Mouse (Mus musculus) myocyte (in vitro differentiated cells): ENCODE results near the gene 3110082I17Rik.

Source experiments
- CEBPB ChIP-seq: IDR thresholded peaks from 2 replicates; pipeline ENCODE4 v1.6.1; 2011; ENCODE audit warnings: mild to moderate bottlenecking, moderate library complexity; ENCODE audit not compliant: poor library complexity, insufficient read depth, severe bottlenecking
- MYOD1 ChIP-seq, 3 experiments: IDR thresholded peaks; one replicate each; pipeline ENCODE4 v1.6.1; 2011; ENCODE audit warnings: control low read depth in 2 of 3, low read depth in 2 of 3, mild to moderate bottlenecking in 2 of 3, moderate library complexity in 1 of 3; ENCODE audit not compliant: insufficient read length in 2 of 3, control insufficient read depth in 1 of 3
- POLR2A ChIP-seq: IDR thresholded peaks from one replicate; pipeline ENCODE4 v1.6.1; 2011; ENCODE audit warnings: low read depth, mild to moderate bottlenecking, control low read depth, moderate library complexity; ENCODE audit not compliant: insufficient read length
- REST ChIP-seq: IDR thresholded peaks from one replicate; pipeline ENCODE4 v1.6.1; 2011; ENCODE audit warnings: mild to moderate bottlenecking, control low read depth, moderate library complexity; ENCODE audit not compliant: insufficient read depth, insufficient read length
- TCF12 ChIP-seq: IDR thresholded peaks from one replicate; pipeline ENCODE4 v1.6.1; 2011; ENCODE audit warnings: mild to moderate bottlenecking, control low read depth; ENCODE audit not compliant: poor library complexity, insufficient read depth, severe bottlenecking
- USF1 ChIP-seq: IDR thresholded peaks from one replicate; pipeline ENCODE4 v1.6.1; 2011; ENCODE audit warnings: low read depth, mild to moderate bottlenecking, control low read depth, moderate library complexity

GRCm38 (mm10) chr5:139388694-139389675 lies 71.3 kb downstream of the 3110082I17Rik start:
- TF ChIP-seq POLR2A (no peak), REST (no peak), MYOD1 (IDR thresholded peaks at IDR 0.05; ENCODE audit: control insufficient read depth in 1 of 3, insufficient read length in 2 of 3, low read depth in 2 of 3) (peak in 2 of 3 experiments; percentile 32 to 56), USF1 (no peak), CEBPB (no peak), TCF12 (no peak)
